ENCODE assay signal across 8 mouse cellular contexts in the genomic region with DNA sequence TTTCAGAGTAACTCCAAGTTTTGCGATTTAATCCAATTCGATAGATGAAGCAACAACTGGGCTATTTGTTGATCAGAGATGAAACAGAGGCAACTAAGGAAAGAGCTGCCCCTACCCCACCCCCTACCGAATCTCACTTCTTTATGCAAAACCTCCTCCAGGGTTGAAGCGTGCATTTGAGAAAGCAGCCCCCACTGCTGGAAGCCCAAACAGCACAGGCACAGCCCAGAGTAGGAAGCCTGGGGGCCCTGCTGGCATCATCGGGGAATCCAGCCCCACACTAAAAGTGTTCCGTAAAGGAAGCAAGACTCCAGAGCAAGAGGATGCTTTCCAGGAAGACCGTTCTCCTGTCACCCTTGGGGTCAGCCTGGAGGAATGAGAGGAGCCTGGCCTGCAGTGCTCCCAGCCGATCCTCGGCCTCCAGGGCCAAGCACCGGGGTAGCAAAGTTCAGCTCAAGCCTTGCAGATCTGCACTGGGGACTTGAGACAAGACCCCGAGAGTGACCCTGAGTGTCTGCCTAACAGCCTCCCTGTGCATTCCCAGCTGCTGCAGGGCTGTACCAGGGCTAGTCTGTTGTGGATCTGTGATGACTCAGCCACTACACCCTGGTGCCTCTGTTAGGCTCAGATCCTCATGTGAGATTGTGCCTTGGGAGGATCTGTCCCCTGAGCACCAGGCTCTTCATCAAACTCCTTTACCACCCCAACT. TPM values are rescaled to one million over a fixed set of nuclear protein-coding genes. Genes with fewer than 3 reads are reported as not detected.
DNase-seq lines count a peak whose midpoint lies in the region; ATAC-seq and TF ChIP-seq lines count a peak whose summit lies in the region.

No protein-coding gene starts in this region.

- 12% methylated on average over 11 of the region's 11 CpGs for WGBS in kidney, embryonic 15.5 days
- 12% methylated on average over 11 of the region's 11 CpGs for WGBS in hindbrain, embryonic 13.5 days
- 12% methylated on average over 11 of the region's 11 CpGs for WGBS in midbrain, embryonic 14.5 days

- H3K4me1 ChIP-seq in kidney, embryonic 15.5 days = peaks cover 87% of the 10 kb centered on the region
- H3K4me1 ChIP-seq in hindbrain, embryonic 13.5 days (replicated peaks) = peaks cover 53% of the 10 kb centered on the region
- peaks cover 33% of the 10 kb centered on the region for H3K4me1 ChIP-seq in midbrain, embryonic 14.5 days (ENCODE audit: control insufficient read depth, insufficient read depth, low read length)

- no peak for TF ChIP-seq POLR2A in brain, embryonic 14.5 days (IDR thresholded peaks at IDR 0.05; ENCODE audit: borderline replicate concordance, extremely low read depth, insufficient read depth, insufficient read length, poor library complexity, severe bottlenecking)

- H3K9me3 ChIP-seq in kidney, embryonic 15.5 days (replicated peaks) = no peaks in the 10 kb centered on the region
- H3K9me3 ChIP-seq in hindbrain, embryonic 13.5 days = no peaks in the 10 kb centered on the region
- H3K9me3 ChIP-seq in midbrain, embryonic 14.5 days (ENCODE audit: control insufficient read depth, low read length) = no peaks in the 10 kb centered on the region

- peak overlapping the region; percentile 44 for H3K4me2 ChIP-seq in kidney, embryonic 15.5 days
- H3K4me2 ChIP-seq in hindbrain, embryonic 13.5 days = peak overlapping the region; percentile 29
- peak overlapping the region; percentile 37 for H3K4me2 ChIP-seq in midbrain, embryonic 14.5 days (ENCODE audit: low read length)

- no peak overlapping the region for H3K9ac ChIP-seq in kidney, embryonic 15.5 days
- peak overlapping the region; percentile 64 for H3K9ac ChIP-seq in hindbrain, embryonic 13.5 days
- H3K9ac ChIP-seq in midbrain, embryonic 14.5 days (replicated peaks; ENCODE audit: low read length) = no peak overlapping the region

- H3K27me3 ChIP-seq in kidney, embryonic 15.5 days = no peaks in the 10 kb centered on the region
- no peaks in the 10 kb centered on the region for H3K27me3 ChIP-seq in hindbrain, embryonic 13.5 days
- no peaks in the 10 kb centered on the region for H3K27me3 ChIP-seq in midbrain, embryonic 14.5 days (ENCODE audit: control insufficient read depth, insufficient read depth, low read length)

- no peak for TF ChIP-seq CTCF in brain, embryonic 14.5 days (IDR thresholded peaks at IDR 0.05; ENCODE audit: borderline replicate concordance, extremely low read depth, insufficient read depth, insufficient read length)

- no peak overlapping the region; the same call in 1 of the 2 replicates for H3K4me3 ChIP-seq in kidney, embryonic 15.5 days (replicated peaks)
- H3K4me3 ChIP-seq in hindbrain, embryonic 13.5 days = no peak overlapping the region
- no peak overlapping the region for H3K4me3 ChIP-seq in midbrain, embryonic 14.5 days (replicated peaks; ENCODE audit: low read depth, low read length)

- peak; percentile 66 for ATAC-seq in kidney, embryonic 15.5 days (replicated peaks; ENCODE audit: low FRiP score)
- no peak; the same call in 1 of the 2 replicates for ATAC-seq in hindbrain, embryonic 13.5 days (ENCODE audit: low FRiP score)
- ATAC-seq in midbrain, embryonic 14.5 days (ENCODE audit: low FRiP score, low TSS enrichment) = no peak; the same call in 1 of the 2 replicates

- DNase-seq in kidney, adult 18-20 months = no peak
- DNase-seq in brain, embryonic 14.5 days (ENCODE audit: low read depth) = peak; percentile 64
- no peak for DNase-seq in midbrain, embryonic 14.5 days
- no peak for DNase-seq in layer of hippocampus, adult 8-10 months (ENCODE audit: low spot score in 2 of 2)
- no peak for DNase-seq in layer of hippocampus, adult 9-10 months (ENCODE audit: low spot score)
- DNase-seq in left cerebral cortex, adult 11 months (ENCODE audit: low spot score) = no peak

- H3K36me3 ChIP-seq in kidney, embryonic 15.5 days = peaks cover 59% of the 10 kb centered on the region
- H3K36me3 ChIP-seq in hindbrain, embryonic 13.5 days = peaks cover 20% of the 10 kb centered on the region
- peaks cover 16% of the 10 kb centered on the region for H3K36me3 ChIP-seq in midbrain, embryonic 14.5 days (ENCODE audit: control insufficient read depth, insufficient read depth, low read length)

- peak overlapping the region; percentile 73 for H3K27ac ChIP-seq in kidney, embryonic 15.5 days
- peak overlapping the region; percentile 74; the same call in 1 of the 2 replicates for H3K27ac ChIP-seq in hindbrain, embryonic 13.5 days
- H3K27ac ChIP-seq in midbrain, embryonic 14.5 days (replicated peaks; ENCODE audit: low read depth, low read length) = peak overlapping the region; percentile 22; the same call in 1 of the 2 replicates

RNA-seq across cellular contexts. Expression of gene Pbx1, which starts 15.2 kb away (rescaled TPM):
- polyA plus RNA-seq in kidney, embryonic 15.5 days (2015; fragmentation: Nextera tagmentation; extraction: Ambion mirVana) = 81.9 and 84.5 TPM in 2 replicates
- 137 and 141 TPM in 2 replicates for polyA plus RNA-seq in brain, embryonic 14.5 days (2012; rRNA removed)
- 53.6 and 54.9 TPM in 2 replicates for polyA plus RNA-seq in hindbrain, embryonic 13.5 days (2015; fragmentation: Nextera tagmentation; extraction: Ambion mirVana)
- polyA plus RNA-seq in midbrain, embryonic 14.5 days (2014; fragmentation: Nextera tagmentation; extraction: Ambion mirVana) = 114 and 125 TPM in 2 replicates
- 100 to 1,000 TPM; 117 to 134 (median 122) TPM for total RNA-seq in layer of hippocampus, adult 8-10 months (2022)

Comparison
In these comparisons a context has a peak if more than half of its experiments do, and no peak if none do; other contexts are left out.
1. H3K27ac ChIP-seq: peak in every context shown above with its lines; median percentile 74 in hindbrain, embryonic 13.5 days; 73 in kidney, embryonic 15.5 days; 22 in midbrain, embryonic 14.5 days.